Mouse (Mus musculus) hindbrain, embryonic 15.5 days (tissue): ENCODE measurements around the gene Clca4a. TPM values are rescaled to one million over a fixed set of nuclear protein-coding genes. Genes with fewer than 3 reads are reported as not detected.
"Not testable (repeated sequence)": the region's sequence is repeated elsewhere in the genome, so short reads cannot be mapped to it uniquely, and the experiment has no call there.

ENCODE experiments used
- ATAC-seq: fragments of 200-750 bp; cut with Nextera tagmentation; 2 replicates; pipeline ENCODE4 v1.8.0; 2017; ENCODE audit warnings: low read depth, moderate number of reproducible peaks, moderate TSS enrichment; ENCODE audit not compliant: low FRiP score
- H3K27ac ChIP-seq: fragments of 300-500 bp; sonication (generic); replicated peaks from 2 replicates; pipeline ENCODE4 v1.5.1; 2015; ENCODE audit warnings: mild to moderate bottlenecking, inconsistent platforms
- H3K27me3 ChIP-seq: fragments of 300-500 bp; sonication (generic); 2 replicates; pipeline ENCODE4 v1.6.1; 2015; ENCODE audit warnings: control low read depth, inconsistent platforms
- H3K36me3 ChIP-seq: fragments of 300-500 bp; sonication (generic); 2 replicates; pipeline ENCODE4 v1.6.1; 2015; ENCODE audit warnings: control low read depth, inconsistent platforms
- H3K4me1 ChIP-seq: fragments of 300-500 bp; sonication (generic); replicated peaks from 2 replicates; pipeline ENCODE4 v1.6.1; 2015; ENCODE audit warnings: control low read depth, inconsistent platforms
- H3K4me2 ChIP-seq: fragments of 300-500 bp; sonication (generic); 2 replicates; pipeline ENCODE4 v1.6.1; 2015; ENCODE audit warnings: moderate library complexity, mild to moderate bottlenecking, inconsistent platforms
- H3K4me3 ChIP-seq: fragments of 300-500 bp; sonication (generic); 2 replicates; pipeline ENCODE4 v1.5.1; 2015; ENCODE audit warnings: mild to moderate bottlenecking, inconsistent platforms
- H3K9ac ChIP-seq: fragments of 300-500 bp; sonication (generic); 2 replicates; pipeline ENCODE4 v1.6.1; 2015; ENCODE audit warnings: inconsistent platforms
- H3K9me3 ChIP-seq: fragments of 300-500 bp; sonication (generic); 2 replicates; pipeline ENCODE4 v1.6.1; 2016; ENCODE audit warnings: control low read depth, inconsistent platforms
- WGBS: fragments of 180-500 bp; shearing (Covaris S2); methylation state at CpG from one replicate; pipeline ENCODE4 v1.1.7; 2015; 5-methylcytosine and 5-hydroxymethylcytosine counted together
- polyA plus RNA-seq: library from polyadenylated mRNA; unstranded; fragments of >200 nt; fragmentation: Nextera tagmentation; extraction: Ambion mirVana; gene quantifications from 2 replicates; pipeline ENCODE4 v1.2.1, GENCODE M21; 2015

Gene Clca4a
- polyA plus RNA-seq, 1 experiment from 2014 or later = 0.05 TPM

DNA sequence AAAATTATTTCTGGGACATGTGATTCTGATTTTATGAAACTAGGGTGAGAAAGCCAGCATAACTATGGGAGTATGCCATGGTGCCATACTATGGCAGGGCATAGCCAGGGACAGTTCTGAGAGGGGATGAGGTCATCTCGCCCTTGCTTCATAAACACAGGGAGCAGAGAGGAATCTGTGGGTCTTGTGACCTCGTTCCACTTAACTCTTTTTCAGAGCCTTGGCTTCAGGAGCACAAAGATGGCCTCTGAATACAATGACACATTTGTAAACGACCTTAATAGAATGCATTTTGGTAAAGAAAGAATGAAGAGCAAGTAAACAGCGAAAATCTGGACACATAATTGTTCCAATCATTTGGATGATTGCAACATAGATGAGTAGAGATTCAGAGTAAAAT, 24.0 kb downstream of the Clca4a start:
- Histone ChIP-seq H3K4me3 (no peak overlapping the region), H3K27me3 (no peaks in the 10 kb centered on the region), H3K9me3 (no peaks in the 10 kb centered on the region), H3K36me3 (no peaks in the 10 kb centered on the region), H3K27ac (no peak overlapping the region), H3K9ac (no peak overlapping the region), H3K4me1 (no peaks in the 10 kb centered on the region), H3K4me2 (no peak overlapping the region)
- WGBS = 67% methylated on average over 4 of the region's 4 CpGs
- ATAC-seq = no peak

- H3K4me3 ChIP-seq, H3K4me2 ChIP-seq, H3K36me3 ChIP-seq, H3K9me3 ChIP-seq, H3K27ac ChIP-seq, H3K4me1 ChIP-seq, H3K9ac ChIP-seq, ATAC-seq, H3K27me3 ChIP-seq: not testable (repeated sequence)
- 18% methylated on average over 5 of the region's 5 CpGs for WGBS
Measured at GRCm38 (mm10) chr3:144947376-144947775, 27.5 kb downstream of the Clca4a start.

- H3K4me2 ChIP-seq, H3K9me3 ChIP-seq, H3K27me3 ChIP-seq, H3K27ac ChIP-seq, H3K4me3 ChIP-seq, ATAC-seq, H3K36me3 ChIP-seq, H3K9ac ChIP-seq, H3K4me1 ChIP-seq: not testable (repeated sequence)
Measured at GRCm38 (mm10) chr3:144933625-144934024, 41.2 kb downstream of the Clca4a start.

- H3K27me3 ChIP-seq = no peaks in the 10 kb centered on the region
- H3K4me3 ChIP-seq = no peak overlapping the region
- WGBS = 91% methylated on average over 1 of the region's 1 CpGs
- no peak overlapping the region for H3K4me2 ChIP-seq
- no peak overlapping the region for H3K9ac ChIP-seq
- H3K36me3 ChIP-seq = no peaks in the 10 kb centered on the region
- no peaks in the 10 kb centered on the region for H3K4me1 ChIP-seq
- no peak for ATAC-seq
- no peaks in the 10 kb centered on the region for H3K9me3 ChIP-seq
- no peak overlapping the region for H3K27ac ChIP-seq
Measured at GRCm38 (mm10) chr3:144933011-144933491, 41.8 kb downstream of the Clca4a start.

DNA sequence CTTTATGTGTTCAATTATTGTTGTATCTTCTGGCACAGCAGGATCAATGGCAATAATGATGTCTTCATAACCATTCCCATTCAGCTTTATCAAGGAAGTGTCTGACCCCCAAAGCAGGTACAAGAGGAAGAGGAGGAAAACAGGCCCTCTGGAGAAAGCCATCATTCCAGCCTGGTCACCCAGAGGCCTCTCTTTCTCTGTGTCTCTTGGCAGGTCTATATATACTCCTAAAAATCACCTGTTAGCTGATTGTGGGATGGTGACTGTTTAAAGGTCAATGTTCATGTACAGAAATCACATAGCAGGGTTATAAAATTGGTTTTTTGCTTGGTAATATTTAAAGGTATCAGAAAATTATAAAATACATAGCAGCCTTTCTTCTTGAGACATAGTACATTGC, 42.5 kb downstream of the Clca4a start, which contains the start of gene Clca4b:
Gene Clca4b (minus strand): TSS at position 195 of the 400 bp plus-strand sequence.
- no peak within 1 kb of the TSS for H3K4me3 ChIP-seq
- no peaks in the 10 kb centered on the region for H3K36me3 ChIP-seq
- no peak within 1 kb of the TSS for H3K27ac ChIP-seq
- no peaks in the 10 kb centered on the region for H3K9me3 ChIP-seq
- no peak within 1 kb of the TSS for H3K9ac ChIP-seq
- no peaks in the 10 kb centered on the region for H3K27me3 ChIP-seq
- H3K4me2 ChIP-seq = no peak within 1 kb of the TSS
- H3K4me1 ChIP-seq = no peaks in the 10 kb centered on the region
- ATAC-seq = no peak

DNA sequence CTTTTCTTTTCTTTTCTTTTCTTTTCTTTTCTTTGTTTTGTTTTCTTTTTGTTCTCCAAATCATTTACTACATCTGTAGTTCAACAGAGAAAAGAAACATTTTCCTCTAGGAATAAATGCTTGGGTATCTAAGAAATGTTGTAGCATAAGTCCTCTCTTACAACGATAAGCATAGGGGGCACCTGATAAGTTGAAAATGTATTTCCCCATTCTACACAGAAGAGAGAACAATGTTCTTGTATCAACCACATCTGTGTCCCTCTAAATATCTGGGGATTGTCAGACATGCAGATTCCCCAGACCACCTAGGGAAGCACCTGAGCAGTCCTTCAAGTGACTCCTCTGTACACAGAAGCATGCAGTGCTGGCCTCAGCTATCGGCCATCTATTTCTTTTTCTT, 60.8 kb downstream of the Clca4a start:
- ATAC-seq = no peak
- WGBS = 84% methylated on average over 2 of the region's 2 CpGs
- Histone ChIP-seq H3K4me3 (no peak overlapping the region), H3K27me3 (no peaks in the 10 kb centered on the region), H3K36me3 (no peaks in the 10 kb centered on the region), H3K9me3 (no peaks in the 10 kb centered on the region), H3K4me2 (no peak overlapping the region), H3K27ac (no peak overlapping the region), H3K9ac (no peak overlapping the region), H3K4me1 (no peaks in the 10 kb centered on the region)

Other genes with a start within 250 kb of the Clca4a start
- 0.13 and 0.16 TPM in 2 replicates for gene Clca3a1, start 214.1 kb downstream of the Clca4a start, polyA plus RNA-seq
- gene Clca3a2, start 155.6 kb downstream of the Clca4a start, polyA plus RNA-seq = 0.16 and 0.22 TPM in 2 replicates
- gene Clca3b, start 125.7 kb downstream of the Clca4a start, polyA plus RNA-seq = not detected in 2 replicates
- gene Clca4b, start 42.5 kb downstream of the Clca4a start, polyA plus RNA-seq = not detected in 2 replicates
- gene Clca1, start 57.7 kb upstream of the Clca4a start, polyA plus RNA-seq = not detected in 2 replicates
- not detected in 2 replicates for gene Clca2, start 124.4 kb upstream of the Clca4a start, polyA plus RNA-seq
- gene Odf2l, start 143.5 kb upstream of the Clca4a start, polyA plus RNA-seq = 9.5 and 11.7 TPM in 2 replicates